Mouse (Mus musculus): ENCODE measurements around the gene Map3k19.

Map3k19 gene

GRCm38 (mm10) chr1:127796752-127797151, 58.1 kb downstream of the Map3k19 start:
- in situ Hi-C loops (cut with MseI, MboI) = no loop called here

- in situ Hi-C loops (cut with MseI, MboI) = no loop called here
These were observed 58.5 kb downstream of the Map3k19 start for GRCm38 (mm10) chr1:127796341-127796740.

GRCm38 (mm10) chr1:127795087-127795769, 59.6 kb downstream of the Map3k19 start:
- in situ Hi-C loops (cut with MseI, MboI) = no loop called here

DNA sequence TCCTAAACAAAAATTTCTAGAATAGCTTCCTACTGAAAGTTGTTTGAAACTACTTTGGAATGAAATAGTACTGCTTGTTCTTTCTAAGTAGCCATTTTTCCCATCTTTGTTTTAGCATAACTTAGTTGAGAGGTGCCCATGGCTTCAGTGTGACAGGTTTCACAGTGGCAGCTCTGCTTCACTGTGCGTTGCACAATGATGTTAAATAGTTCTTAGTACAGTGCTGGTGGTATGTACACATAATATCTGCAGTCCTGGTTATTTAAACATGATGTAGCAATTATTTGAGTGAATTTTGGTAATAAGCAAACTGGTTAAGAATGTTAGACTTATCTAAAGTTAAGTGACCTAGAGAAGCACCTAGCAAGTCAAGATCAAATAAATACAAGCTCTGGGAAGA, 61.4 kb downstream of the Map3k19 start:
- in situ Hi-C loops (cut with MseI, MboI) = no loop called here

GRCm38 (mm10) chr1:127788943-127789342, 65.9 kb downstream of the Map3k19 start:
- in situ Hi-C loops (cut with MseI, MboI) = no loop called here

GRCm38 (mm10) chr1:127785882-127786281, 68.9 kb downstream of the Map3k19 start:
- in situ Hi-C loops (cut with MseI, MboI) = no loop called here

- in situ Hi-C loops (cut with MseI, MboI) = no loop called here
These were observed 71.0 kb downstream of the Map3k19 start for GRCm38 (mm10) chr1:127783862-127784261.

DNA sequence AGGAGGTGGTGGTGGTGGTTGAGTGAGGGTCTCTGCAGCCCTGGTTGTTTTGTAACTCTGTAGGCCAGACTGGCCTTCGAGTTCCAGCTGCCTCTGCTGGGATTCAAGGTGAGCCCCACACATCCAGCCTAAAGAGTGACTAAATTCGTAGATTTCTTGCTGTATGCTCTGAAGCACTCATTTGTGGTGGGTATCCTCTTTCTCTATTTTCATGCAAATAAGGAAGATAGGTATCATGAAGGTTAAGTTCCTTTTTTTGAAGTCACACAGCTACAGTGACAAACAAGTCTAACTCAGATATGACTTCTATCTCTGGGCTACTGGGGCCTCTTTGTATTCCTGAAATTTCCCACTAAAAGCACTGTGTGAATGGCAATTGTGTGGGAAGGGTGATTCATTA, 74.0 kb downstream of the Map3k19 start:
- in situ Hi-C loops (cut with MseI, MboI) = no loop called here

GRCm38 (mm10) chr1:127780142-127780541, 74.7 kb downstream of the Map3k19 start:
- in situ Hi-C loops (cut with MseI, MboI) = no loop called here

DNA sequence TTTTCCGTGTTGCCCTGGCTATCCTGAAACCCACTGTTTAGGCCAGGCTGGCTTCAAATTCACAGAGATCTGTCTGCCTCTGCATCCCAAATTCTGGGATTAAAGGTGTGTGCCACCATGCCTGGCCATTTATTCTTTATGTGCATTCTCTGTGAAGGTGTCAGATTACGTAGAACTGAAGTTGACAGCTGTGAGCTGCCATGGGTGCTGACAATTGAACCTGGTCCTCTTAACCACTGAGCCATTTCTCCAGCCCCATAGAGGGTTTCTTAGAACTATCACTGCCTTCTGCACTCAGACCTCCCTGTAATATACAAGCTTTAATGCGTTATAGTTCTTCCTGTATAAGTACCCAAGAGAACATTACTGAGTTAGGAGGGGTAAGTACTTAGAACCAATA, 76.2 kb downstream of the Map3k19 start:
- in situ Hi-C loops (cut with MseI, MboI) = no loop called here

DNA sequence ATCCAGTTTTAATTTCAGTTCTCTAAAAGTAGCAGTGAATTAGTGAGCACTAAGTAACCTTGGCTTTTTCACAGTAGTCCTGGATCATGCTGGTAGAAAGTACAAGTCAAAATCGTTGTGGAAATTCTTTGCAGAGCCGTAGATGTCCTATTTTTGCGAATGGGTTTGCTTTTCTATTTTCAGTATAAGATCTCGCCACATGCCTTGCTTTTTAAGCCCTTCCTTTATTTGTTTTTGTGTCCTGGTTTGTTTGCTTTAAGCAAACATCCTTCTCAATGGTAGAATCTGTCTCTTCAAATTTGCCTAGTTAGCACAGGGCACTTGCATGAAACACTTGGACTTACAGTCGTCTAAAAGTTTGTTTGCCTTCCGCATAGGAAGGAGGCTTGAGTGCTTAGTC, 78.6 kb downstream of the Map3k19 start:
- in situ Hi-C loops (cut with MseI, MboI) = no loop called here

DNA sequence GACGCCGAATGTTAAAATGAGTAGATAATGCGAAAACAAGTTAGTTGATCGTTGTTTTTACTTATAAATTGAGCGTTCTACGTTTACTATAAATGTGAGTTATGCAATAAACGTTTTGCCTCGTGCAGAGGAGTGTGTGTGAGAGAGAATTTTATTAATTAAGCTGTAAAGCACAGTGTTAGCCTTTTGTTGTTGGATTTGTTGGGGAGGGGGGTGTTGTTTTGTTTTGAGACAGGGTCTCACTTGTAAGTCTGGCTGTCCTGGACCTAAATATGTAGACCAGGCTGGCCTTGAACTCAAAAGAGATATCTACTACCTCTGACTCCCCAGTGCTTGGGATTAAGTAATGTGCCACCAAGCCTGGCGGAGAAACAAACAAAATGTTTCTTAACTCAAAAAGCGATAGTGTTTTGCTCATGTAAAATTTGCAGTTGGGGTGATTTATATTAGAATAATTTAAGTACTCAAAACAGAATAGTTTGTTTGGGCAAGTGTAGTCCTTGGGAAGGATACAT, 79.6 kb downstream of the Map3k19 start:
- in situ Hi-C loops (cut with MseI, MboI) = no loop called here

- in situ Hi-C loops (cut with MseI, MboI) = no loop called here
These were observed 80.3 kb downstream of the Map3k19 start for GRCm38 (mm10) chr1:127774501-127774880.

GRCm38 (mm10) chr1:127773803-127774500, 80.9 kb downstream of the Map3k19 start, which contains the start of gene Ccnt2:
TSS of gene Ccnt2 (plus strand) at chr1:127774164.
- in situ Hi-C loops (cut with MseI, MboI) = no loop called here

DNA sequence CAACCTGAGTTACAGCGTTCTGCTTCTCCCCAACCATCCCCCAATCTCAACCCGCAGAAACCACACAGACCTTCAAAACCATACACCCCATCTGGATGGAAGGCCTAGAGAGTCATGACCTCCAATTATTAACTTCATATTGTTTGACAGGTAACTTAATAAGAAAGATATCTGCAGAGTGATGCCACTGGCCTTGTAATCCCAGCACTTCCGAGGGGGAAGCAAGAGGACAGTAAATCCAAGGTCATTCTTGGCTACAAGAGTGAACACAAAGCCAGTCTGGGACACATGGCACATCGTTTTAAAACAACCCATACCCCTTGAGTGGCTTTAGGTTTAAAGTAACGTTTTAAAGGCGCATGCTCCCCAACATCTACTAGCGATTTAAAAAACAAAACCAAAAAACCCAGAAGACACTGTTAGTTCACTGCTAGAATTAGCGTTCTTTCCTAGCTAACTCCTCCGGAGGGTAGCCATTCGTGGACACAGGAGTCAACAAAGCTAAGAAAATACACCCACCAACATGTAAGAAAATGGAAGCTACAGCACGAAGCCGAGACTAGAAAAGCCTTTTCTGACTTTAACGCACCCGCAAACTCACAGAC, 81.5 kb downstream of the Map3k19 start:
- in situ Hi-C loops (cut with MseI, MboI) = no loop called here

DNA sequence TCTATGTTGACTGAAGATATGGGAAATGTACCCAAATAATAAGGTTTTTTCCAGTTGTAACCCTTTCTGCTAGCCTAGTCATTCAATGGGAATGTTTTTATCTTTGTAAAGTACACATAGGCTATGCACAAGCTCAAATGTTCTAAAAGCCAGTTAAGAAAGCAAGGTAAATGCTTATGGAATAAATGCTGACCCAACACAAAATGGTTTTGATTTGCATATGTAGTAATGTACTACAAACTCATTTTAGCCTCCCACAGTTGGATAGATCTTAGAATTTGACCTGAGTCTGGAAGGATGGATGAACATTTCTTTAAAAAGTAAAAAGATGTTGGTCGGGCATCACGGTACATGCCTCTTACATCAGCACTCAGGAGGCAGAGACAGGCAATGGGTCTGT, 88.1 kb downstream of the Map3k19 start:
- in situ Hi-C loops (cut with MseI, MboI) = loop anchor here in 1 of 2 experiments (5.0 to 10.0 kb wide), 2 partner anchors 62 to 269 kb away; no protein-coding TSS in a partner anchor

DNA sequence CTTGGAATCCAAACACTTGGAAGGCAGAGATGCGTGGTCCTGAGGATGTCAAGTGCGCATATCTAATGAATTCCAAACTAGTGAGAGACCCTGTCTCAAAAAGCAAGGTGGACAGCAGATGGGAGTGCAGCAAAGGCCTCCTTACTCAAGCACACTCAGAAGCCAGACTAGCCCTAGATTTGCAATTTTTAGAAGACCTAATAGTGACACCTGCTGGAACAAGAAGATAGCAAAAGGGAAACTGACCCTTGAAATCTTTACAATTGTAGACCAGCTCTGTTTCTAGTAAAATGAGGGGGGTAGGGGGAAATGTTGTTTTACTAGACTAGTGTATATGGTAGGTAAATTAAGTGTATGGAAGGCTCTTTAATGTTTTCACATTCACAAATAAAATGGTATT, 89.4 kb downstream of the Map3k19 start:
- in situ Hi-C loops (cut with MseI, MboI) = loop anchor here in 1 of 2 experiments (5.0 to 10.0 kb wide), 2 partner anchors 61 to 268 kb away; no protein-coding TSS in a partner anchor
